Mouse (Mus musculus) heart, adult 11 months (tissue): ENCODE data around the gene Smad3.
A peak's percentile ranks its signal among the peaks of the same experiment; 100 is the strongest.

Experiments used
- DNase-seq: peaks from one replicate; pipeline ENCODE4 v3.0.0; 2022

The Smad3 gene

DNA sequence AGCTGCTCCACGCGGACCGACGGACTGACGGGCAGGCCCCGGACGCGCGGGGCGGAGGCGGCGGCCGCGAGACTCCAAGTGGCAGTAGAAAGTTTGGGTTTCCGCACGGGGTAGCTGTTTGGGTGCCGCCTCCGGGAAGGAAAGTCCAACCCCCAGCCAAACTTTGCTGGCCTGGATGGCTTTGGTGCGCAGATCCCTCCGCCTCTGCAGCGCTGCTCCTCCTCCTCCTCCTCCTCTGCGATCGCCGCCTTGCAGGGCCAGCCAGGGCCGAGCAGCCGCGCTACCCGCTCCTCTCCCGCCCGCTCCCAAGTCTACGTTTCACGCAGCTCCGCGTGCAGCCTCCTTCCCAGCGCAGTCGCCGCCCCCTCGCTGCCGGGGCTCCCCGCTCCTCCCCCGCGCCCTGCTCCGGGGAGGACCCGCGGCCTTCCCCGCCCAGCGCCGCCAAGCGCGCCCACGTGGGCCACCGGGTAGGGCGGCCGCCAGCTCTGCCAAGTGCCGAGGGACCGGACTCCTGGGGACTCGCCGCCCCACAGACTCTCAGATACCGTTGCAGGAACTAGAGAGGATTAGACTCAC, at the start of gene Smad3:
Gene Smad3, minus strand, starts transcription at position 130 of the 576 bp plus-strand sequence.
- peak; percentile 100 for DNase-seq

DNA sequence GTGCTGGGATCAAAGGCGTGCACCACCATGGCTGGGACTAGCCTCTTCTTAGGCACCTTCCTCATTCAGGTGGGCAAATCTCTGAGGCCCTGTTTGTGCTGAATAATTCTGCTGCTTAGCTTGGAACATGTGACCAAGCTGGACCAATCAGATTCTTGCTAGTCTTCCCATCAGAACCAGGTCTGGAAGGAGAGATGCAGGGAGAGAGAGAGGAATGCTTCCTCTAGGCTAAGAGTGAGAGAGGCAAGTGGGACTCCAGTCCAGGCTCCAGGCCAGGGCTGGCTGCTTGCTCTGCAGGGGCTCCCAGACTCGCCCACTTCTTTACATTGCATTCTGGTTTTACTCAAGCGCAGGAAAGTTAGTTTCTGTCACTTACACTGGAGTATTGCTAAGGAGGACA, 47.1 kb upstream of the Smad3 start:
- no peak for DNase-seq

DNA sequence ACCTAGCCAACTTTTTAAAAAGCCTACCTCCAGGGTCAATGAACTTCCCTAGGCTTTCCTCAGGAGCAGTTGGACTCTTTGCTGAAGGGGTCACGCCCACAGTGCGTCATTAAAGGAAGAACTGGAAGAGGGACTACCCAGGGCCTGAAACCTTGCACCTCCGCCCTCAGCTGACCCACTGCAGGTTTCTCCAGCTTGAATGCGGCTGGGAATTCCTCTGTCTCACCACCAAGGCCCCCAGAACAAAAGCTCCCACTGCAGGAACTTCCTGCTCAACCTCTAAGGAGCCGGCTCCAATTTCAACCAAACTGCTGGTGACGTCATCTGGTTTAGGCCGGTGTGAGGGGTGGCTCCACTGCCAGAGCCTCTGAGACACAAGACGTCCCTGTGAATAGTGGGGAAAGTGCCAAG, 45.4 kb upstream of the Smad3 start:
- DNase-seq: peak; percentile 93

DNA sequence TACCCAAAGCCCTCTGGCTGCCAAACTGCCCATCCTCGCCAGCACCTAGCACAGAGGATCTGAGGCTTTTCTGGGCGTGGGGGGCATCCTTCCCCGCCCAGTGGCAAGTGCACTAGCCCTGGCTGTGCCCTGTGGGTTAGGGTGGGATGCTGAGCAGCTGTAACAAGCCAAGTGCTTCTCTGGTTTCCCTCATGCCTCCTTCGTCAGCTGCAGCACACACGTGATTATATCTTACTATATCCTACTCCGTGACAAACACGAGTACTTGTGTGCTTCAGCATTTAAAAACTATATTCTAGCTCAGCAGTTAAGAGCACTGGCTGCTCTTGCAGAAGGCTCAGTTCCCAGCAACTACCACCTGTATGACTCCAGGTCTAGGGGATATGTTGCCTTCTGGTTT, 44.7 kb upstream of the Smad3 start:
- no peak for DNase-seq

DNA sequence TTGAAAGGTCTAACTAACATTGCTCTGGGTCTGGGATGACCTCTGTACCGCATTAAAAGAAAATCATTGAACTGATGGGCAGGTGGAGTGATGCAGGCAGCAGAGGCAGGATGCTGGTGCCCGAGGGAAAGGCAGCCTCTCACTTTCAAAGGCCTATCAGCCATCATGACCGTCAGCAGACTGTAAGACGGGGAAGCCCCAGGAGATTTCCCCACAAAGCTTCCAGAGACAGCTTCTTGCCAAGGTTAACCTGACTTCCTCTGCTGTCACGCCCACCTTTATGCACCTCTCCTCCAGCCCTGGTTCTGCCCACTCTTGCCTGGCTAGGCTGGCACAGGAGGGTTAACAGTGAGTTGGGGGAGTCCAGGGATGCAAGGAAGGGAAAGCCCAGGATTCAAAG, 44.3 kb upstream of the Smad3 start:
- no peak for DNase-seq

DNA sequence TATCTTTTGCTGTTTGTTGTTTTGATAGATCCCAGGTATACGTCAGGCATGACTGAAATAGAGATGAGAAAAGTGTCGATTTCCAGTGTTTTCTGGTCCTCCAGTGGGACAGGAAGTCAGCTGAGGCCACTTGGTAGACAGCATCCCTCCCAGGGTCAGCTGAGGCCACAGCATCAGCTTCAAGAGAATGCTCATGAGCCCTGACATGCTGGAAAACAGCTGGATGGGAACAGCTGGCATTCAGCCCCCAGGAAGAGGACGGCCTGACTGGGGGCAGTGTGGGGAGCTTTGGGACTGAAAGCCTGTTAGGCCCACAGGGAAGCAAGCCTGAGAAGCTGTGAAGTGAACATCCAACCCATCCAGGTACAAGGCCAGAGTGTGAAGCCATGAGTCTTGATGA, 38.6 kb upstream of the Smad3 start:
- DNase-seq: peak; percentile 96

DNA sequence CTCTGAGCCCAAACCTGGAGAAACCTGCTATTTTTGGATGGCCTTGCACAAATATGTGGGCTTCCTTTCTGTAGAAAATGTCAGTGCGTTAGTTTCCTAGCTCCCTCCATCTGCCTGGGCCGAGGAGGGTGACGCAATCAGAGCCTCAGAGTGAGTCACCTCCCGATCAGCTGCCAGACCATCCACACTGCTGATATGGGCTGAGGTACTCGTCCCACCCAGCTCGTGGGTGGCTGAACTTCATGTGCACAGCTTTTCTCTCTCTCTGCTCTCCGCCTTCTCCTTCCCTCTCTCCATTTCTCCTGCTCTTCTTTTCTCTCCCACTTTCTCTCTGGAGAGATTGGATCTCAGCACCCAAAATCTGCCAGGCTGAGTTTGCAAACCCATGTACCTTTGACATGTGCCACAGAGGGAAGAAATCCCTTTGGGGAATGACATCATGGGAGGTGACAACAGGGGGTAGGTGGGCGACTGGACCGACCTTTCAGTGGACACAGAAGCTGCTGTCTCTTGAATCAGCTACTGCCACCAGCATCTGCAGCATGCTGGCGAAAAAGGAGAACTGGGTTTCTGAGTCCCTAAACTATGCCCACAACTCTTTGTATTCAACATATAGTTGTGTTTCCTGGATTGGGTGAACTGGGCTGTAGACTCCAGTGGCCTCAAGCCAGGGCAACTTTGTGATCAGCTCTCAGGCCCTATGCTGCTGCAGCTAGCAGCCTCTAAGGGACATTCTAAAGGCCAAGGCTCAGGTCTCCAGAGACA, 36.1 kb upstream of the Smad3 start:
- peak; percentile 98 for DNase-seq

DNA sequence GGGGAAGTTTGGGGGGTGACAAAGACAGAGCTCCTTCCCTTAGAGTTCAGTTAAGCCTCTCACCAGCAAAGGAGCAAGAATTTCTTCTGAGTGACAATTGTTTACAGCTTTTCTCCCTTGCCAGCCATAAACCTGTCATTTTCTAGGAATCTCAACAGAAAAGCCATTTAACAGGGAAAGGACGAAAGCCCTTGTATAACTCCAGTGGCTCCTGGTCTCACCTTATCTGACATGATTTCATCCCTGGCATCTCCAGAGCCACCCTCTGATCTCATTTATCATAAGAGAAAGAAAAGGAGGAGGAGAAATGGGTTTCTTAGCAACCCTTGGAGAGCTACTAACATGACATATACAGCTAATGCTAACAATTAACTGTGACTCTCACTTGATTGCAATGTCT, 33.9 kb upstream of the Smad3 start:
- no peak for DNase-seq

DNA sequence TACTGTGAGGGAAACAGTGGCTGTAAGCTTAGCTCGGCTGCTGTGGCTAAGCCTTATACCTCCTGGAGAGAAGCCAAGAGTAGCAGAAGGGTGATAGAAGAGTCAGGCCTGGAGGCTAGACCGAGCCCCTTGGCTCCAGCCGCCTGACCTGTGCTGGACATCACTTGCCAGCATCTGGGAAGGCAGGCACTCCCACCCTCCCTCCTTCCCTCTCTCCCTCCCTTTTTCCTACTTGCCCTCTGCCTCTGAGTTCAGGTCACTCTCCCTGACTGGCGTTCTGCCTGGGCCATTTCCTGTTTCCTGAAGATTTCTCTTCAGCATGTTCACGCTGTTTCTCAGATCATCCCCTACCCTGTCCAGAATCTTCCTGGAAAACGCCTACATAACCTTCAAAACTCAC, 33.5 kb upstream of the Smad3 start:
- peak; percentile 96 for DNase-seq

DNA sequence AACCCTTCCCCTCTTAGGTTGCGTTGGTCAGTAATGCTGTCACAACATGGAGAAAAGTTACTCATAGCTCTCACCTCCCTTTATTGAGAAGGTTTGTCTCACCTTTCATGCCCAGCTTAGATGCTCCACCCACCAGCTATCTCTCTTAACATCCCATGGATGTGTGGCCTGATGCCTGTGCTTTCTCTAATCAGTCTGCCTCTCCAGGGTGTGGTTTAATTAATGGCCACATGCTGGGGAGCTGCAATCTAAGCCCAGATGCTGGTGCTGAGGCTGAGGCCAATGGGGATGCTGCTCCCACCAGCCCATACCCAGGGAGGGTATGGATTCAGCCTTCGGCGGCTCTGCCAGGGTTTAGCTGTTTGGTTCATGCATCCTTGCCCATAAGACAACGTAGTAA, 32.4 kb upstream of the Smad3 start:
- DNase-seq: no peak

DNA sequence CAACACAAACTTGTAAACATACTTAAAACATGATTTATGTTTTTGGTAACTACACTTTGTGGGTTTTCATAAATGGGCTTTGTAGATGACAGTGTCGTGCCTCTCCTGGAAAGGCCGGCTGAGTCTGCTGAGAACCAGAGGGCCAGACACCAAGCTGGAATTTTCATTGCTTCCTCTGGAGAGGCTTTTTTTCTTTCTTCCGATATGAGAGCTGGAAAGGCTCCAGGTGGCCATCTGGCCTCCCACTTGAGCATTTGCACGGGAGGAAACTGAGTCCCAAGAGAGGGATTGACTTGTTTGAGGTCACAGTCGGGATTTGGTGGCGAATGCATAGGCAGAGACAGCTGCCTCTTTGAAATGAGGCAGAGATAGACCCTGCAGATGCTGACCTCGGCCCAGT, 31.6 kb upstream of the Smad3 start:
- peak; percentile 98 for DNase-seq

DNA sequence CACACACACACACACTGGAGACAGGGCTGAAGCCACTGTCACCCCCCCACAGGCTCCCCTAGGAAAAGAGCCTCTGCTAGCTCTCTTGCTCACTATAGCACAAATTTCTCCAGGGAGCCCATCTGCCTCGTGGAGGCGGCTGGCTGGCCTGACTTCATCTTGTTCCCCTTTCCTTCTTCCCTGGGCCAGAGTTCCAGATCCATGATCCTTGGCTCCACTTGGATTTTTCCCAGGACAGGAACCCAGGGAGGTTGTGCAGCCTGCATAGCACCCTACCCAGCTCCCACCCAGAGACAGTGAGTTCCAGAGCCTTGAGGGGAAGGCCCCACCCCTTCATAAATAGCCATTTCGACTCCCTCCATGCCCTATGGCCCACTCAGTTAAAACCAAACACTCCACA, 29.8 kb upstream of the Smad3 start:
- peak; percentile 96 for DNase-seq

DNA sequence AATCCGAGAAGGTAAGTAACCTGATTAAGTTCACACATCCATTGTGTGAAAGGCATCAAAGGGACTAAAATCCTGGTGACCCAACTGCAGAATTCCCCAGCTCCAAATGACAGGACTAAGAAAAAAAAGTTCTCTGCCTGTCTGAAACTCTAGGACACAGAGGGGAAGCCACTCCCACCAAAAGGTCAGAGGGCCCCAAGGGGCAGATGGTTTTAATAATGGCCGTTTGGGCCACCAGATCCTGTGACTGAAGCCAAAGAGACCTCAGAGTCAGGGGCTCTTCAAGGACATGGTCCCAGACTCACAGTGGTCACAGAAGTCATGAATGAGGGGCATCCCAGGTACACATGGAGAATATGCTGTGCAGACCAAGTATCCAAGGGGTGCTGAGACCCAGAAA, 29.3 kb upstream of the Smad3 start:
- DNase-seq: no peak

DNA sequence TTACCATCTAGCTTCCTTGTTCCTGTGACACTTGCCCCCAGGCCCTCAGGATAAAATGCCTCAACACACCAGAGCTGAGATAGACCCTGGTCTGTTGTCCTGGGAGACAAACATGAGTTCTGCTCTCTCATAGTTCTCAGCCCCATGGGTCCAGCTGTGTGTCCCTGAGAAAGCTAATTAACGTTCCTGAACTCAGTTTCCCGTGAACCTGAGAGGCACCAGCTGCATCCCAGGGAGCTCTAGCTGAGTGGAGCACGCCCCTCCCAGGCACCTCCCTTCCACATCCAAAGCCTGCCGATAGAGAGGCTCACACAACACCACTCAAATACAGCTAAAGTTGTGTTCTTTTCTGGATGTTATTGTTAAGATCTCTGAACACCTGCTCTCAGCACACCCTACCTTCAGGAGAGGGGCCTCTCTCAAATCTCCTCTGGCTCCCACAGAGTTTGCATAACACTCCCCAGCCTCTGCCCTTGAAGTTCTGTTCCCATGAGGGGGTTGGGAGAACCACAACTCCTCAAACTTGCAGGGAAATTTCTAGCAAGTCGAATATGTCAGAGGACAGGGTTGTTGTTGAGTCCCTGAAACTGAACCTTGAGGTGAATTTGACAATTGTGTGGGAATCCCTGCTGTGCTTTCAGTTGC, 28.4 kb upstream of the Smad3 start:
- DNase-seq: no peak

DNA sequence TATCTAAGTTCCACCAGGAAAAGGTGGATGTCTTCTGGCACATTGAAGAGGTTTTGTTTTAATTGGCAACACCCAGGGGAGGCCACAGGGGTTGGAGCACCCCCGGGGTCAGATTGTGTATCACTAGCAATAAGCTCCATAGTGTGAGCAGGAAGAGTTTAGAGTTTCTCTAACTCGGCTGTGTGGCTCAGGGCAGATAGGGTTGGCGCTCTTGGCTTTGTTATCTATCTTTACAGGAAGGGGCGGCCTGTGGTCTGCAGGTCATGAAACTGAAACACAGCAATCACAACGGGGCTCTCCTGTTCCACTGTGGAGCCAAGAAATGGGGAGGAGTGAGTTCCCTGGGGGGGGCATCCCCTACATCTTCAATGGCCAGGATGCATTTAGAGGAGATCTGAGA, 27.7 kb upstream of the Smad3 start:
- DNase-seq: no peak

DNA sequence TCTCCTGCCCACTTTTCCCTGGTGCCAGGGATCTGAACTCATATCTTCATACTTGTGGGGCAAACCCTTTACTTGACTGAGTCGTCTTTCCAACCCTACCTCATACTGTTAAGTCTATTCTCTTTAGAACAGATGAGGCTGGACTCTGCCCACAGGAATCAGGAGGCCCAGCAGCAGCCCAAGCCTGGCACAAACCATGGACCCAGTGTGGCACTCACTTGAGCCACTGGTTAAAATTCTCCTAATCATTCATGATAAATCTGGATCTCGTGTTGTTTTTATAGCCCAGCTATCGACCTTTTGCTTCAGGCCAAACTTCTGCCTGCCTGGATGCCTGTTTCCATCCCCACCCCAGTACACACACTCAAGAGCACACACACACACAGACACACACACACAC, 26.8 kb upstream of the Smad3 start:
- DNase-seq: no peak

DNA sequence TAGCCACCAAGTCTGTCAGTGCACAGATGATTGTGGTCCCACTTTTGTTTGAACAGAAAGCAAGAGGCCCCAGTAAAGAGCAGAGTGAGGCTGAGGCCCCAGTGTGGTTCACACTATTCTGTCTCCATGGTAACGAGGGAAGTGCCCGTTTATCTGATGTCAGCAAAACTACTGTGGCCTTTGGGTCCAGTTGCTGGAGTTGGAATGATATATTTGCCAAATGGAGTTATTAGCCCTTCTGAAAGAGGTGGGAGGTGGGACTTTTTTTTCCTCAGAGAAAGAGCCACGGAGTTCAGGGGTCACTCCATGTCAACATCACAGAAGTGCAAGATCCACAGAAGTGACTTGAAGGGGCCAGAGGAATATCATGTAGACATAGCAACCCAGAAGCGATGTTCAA, 24.9 kb upstream of the Smad3 start:
- DNase-seq: peak; percentile 90

DNA sequence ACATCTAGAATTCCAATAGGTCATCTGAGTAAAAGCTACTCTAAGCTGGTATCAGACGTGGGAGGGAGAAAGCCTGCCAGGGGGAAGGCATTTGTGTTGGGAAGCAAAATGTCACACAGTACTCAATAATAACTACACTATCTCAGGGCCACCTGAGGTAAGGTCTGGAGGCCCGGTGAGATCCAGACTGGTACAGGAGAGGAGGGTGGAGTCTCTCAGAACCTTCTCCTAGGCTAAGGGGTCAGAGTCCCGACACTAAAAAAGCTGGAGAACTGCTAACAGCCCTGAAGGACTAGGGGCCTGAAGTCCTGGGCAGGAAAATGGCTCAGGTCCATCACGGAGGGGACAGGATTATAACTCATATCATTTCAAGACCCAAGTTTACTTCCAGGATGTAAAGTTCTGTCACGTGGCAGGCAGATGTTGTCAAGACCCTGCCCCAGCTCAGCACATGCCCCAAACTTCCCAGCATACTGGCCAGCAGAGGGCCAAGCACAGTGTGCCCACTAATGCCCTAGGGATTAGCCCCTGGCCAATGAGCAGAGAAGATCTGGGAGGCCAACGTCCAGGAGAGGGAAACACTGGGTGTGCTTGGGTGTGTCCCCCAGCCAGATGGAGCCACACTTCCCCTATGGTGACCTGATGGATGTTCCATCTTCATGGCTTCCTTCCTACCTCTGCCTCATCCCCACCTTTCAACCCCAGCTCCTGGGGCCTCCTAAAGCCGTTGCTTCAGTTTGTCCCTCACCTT, 24.1 kb upstream of the Smad3 start:
- peak; percentile 91 for DNase-seq

DNA sequence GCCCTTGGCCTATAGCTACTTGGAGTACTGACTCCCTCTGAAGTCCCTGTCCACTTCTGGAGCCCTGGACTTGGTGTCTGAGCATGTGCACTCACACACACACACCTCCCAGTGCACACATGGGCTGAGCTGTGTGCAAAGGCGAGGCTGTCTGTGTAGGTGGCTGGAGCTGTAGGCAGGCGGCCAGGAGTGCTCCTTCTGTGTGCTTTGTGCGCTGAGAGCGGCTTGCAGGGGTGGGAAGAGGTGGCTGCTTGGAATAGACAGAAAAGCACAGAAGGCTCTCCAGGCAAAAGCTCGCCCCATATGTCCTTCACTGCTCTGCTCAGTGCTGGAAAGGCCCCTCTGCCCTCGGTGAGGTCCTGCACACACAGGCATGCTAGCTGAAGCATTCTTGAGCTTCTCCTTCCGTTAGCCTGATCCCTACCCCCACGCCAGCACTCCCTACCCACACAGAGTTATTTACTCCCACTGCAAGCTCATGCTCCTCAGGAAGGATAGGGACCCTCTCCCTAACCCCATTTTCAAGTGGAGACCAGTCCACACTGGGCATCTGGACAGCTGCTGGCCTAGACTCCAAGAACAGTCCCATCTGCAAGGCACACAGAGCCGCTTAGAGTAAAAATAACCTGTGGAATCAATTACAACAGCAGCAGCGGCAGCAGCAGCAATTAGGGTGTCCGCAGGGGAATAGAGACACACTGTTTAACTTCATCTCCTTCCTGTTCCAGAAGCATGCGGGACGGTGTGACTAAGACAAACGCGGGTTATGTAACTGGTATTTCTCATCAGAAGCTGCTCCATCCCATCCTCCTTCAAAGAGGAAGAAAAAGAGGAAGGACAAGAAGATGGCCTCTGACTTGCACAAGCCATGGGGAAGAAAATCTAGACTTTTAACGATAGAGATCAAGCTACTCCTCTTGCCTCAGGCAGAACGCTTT, 22.4 kb upstream of the Smad3 start:
- peak; percentile 98 for DNase-seq

DNA sequence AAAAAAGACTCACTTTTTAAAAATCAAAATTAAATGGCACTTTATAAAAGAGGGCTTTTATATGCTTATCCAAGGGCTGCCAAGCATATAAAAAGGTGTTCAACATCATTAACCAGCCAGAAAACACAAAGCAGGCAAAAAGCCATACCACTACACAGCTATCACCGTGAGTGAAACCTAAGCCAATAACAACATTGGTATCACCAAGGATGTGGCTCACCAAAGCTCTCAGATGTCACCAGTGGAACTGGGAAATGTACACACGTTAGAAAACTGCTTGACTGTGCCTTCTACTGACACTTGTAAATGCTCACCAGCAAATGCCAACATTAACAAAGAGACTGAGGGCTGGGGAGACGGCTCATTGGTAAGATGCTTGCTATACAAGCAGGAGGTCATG, 18.9 kb upstream of the Smad3 start:
- DNase-seq: no peak

DNA sequence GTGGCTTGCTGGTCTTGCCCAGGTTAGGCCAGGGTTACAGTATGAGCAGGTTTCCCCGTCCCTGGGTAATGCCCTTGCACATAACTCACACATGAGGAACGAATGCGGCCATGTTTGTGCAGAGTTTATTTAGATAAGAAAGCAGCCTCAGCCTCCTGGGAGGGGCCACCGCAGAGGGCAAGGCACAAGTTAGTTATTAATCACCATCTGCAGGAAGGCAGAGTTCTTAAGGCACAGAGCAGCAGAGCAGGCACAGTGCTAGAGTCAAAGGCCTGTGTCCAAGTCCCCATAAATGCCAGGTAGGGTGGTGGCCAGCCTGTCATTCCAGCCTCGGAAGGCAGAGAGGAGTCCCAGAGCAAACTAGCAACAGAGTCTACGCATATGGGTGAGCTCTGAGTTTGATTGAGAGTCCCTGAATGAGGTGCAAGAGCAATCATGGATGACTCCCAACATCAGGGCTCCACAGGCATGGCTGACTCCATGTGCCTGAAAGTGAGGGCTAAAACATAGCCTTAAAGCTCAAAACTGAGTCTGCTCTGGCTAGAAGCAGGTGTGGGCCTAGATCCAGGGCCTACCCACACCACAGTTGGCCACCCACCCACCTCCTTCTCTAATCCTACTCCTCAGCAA, 17.2 kb upstream of the Smad3 start:
- DNase-seq: no peak

DNA sequence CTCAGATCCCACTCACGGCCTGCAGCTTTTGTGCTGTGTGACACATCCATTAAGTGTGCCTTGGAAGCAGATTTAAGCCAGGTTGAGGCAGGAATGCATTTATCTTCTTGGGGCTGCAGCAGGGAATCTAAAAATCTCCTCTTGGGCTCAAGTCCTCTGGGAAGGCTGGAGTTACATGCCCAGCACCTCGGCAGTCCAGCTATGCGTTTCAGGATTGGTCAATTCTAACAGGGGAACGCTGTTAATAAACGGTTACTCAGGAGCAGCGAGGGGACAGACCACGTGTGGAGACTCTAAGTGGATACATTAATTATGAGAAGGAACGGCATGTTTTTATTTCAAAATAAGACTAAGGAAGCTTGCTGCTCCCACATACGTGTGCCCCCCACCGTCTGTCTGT, 14.7 kb upstream of the Smad3 start:
- DNase-seq: no peak
